Mouse (Mus musculus) heart, adult 2 months (tissue): ENCODE results near the gene Serinc4. TPM values are rescaled to one million over a fixed set of nuclear protein-coding genes. Genes with fewer than 3 reads are reported as not detected.
A peak's percentile ranks its signal among the peaks of the same experiment; 100 is the strongest.

ENCODE experiments used
- DNase-seq, 2 experiments: peaks; one replicate each; pipeline ENCODE4 v3.0.0; 2021
- H3K27ac ChIP-seq: fragments of 200-600 bp; 2 replicates; pipeline ENCODE4 v1.8.1; 2022
- H3K27me3 ChIP-seq: fragments of 200-500 bp; 2 replicates; pipeline ENCODE4 v1.6.1; 2012; ENCODE audit warnings: mild to moderate bottlenecking, low read length, inconsistent platforms, mixed read lengths; ENCODE audit not compliant: control insufficient read depth, insufficient read depth
- H3K36me3 ChIP-seq: fragments of 200-500 bp; 2 replicates; pipeline ENCODE4 v1.6.1; 2012; ENCODE audit warnings: low read length, inconsistent platforms; ENCODE audit not compliant: control insufficient read depth, insufficient read depth
- H3K4me1 ChIP-seq: fragments of 200-500 bp; 2 replicates; pipeline ENCODE4 v1.6.1; 2011; ENCODE audit warnings: low read length; ENCODE audit not compliant: control insufficient read depth, insufficient read depth
- H3K4me3 ChIP-seq: fragments of 200-600 bp; 2 replicates; pipeline ENCODE4 v1.8.1; 2022
- H3K79me2 ChIP-seq: fragments of 200-500 bp; replicated peaks from 2 replicates; pipeline ENCODE4 v1.6.1; 2012; ENCODE audit warnings: mild to moderate bottlenecking, inconsistent platforms, low read length, moderate library complexity, mixed read lengths; ENCODE audit not compliant: control insufficient read depth, insufficient read depth
- H3K9ac ChIP-seq: fragments of 200-500 bp; 2 replicates; pipeline ENCODE4 v1.6.1; 2012; ENCODE audit warnings: low read depth, mild to moderate bottlenecking, control low read depth, inconsistent platforms, low read length, mixed read lengths
- CTCF ChIP-seq: fragments of 200-600 bp; IDR thresholded peaks from 2 replicates; pipeline ENCODE4 v1.8.1; 2022; ENCODE audit warnings: antibody characterized with exemption, mild to moderate bottlenecking, moderate library complexity
- EP300 ChIP-seq: fragments of 200-500 bp; IDR thresholded peaks from 2 replicates; pipeline ENCODE4 v1.6.1; 2011; ENCODE audit warnings: low read depth, low read length, control low read depth; ENCODE audit not compliant: insufficient read depth
- POLR2A ChIP-seq: fragments of 200-500 bp; IDR thresholded peaks from 2 replicates; pipeline ENCODE4 v1.6.1; 2011; ENCODE audit warnings: mild to moderate bottlenecking, low read depth, low read length, control low read depth; ENCODE audit not compliant: insufficient read depth
- WGBS: fragments of 180-500 bp; shearing (Covaris S2); methylation state at CpG from one replicate; pipeline ENCODE4 v1.1.7; 2018; 5-methylcytosine and 5-hydroxymethylcytosine counted together
- intact Hi-C: fragments of 180-260 bp; cut with DNase I; formaldehyde crosslinking; loops from one replicate; pipeline ENCODE4 v1.15.1; 2025
- microRNA-seq, 2 experiments: library from miRNA; unstranded; fragments of <30 nt; microRNA quantifications; one replicate each; pipeline ENCODE4 v1.2.0; 2021
- polyA plus RNA-seq: library from polyadenylated mRNA; depleted of rRNA; stranded (reverse); fragments of >200 nt; gene quantifications from 2 replicates; pipeline ENCODE4 v1.2.3, GENCODE M21; 2012; rRNA removed
- total RNA-seq, 2 experiments: library from RNA; stranded (reverse); gene quantifications; 2 replicates each; pipeline ENCODE4 v1.2.3; 2021

Serinc4 gene
- total and polyA plus RNA-seq, 3 experiments, result 0.21 TPM; not detected in 2

DNA sequence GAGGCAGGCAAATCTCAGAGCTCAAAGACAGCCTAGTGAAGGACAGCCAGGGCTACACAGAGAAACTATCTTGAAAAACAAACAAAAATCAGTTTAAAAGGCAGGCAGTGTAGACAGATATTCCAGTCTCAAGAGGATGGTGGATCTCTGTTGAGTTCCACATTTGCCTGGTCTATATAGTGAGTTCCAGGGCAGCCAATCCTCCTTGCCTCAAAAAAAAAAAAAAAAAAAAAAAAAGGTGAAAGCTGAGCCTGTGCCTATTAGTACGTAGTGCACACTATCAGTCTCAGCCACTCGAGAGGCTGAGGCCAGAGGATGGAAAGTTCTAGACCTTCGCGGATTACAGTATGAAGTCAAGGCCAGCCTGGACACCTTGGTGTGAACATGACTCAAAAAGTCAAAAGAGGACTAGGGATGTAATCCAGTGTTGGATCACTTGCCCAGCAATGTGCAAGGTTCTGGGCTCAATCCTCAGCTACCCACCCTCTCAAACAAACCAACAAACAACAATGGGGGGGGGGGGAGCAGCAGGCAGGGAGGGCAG is 43.7 kb downstream of the Serinc4 start:
- TF ChIP-seq CTCF (no peak), POLR2A (no peak), EP300 (no peak)
- Histone ChIP-seq H3K4me1 (peaks cover 7% of the 10 kb centered on the region), H3K9ac (peak overlapping the region; percentile 81), H3K4me3 (peak overlapping the region; percentile 96), H3K79me2 (no peaks in the 10 kb centered on the region), H3K27me3 (no peaks in the 10 kb centered on the region), H3K36me3 (peaks cover 27% of the 10 kb centered on the region), H3K27ac (peak overlapping the region; percentile 96)
- no peak for DNase-seq
- intact Hi-C loops, result loop anchor here (2.0 to 5.0 kb wide), 3 partner anchors 36 to 141 kb away; partner anchors contain the start of genes Serf2 and Trp53bp1
- WGBS, result 0% methylated on average over 4 of the region's 4 CpGs

DNA sequence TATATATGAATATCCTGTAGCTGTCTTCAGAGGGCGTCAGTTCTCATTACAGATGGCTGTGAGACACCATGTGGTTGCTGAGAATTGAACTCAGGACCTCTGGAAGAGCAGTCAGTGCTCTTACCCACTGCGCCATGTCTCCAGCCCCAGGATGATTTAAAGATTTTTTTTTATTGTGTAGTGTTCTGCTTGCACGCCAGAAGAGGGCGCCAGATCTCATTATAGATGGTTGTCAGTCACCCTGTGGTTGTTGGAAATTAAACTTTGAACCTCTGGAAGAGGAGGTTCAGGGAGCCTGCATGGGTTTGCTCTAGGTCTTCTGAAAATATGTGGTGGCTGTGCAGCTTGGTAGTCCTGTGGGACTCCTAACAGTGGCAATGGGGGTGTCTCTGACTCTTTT is 48.4 kb downstream of the Serinc4 start:
- peak; percentile 31 to 45 for DNase-seq
- TF ChIP-seq EP300 (no peak), CTCF (peak; percentile 73)
- Histone ChIP-seq H3K4me3 (no peak overlapping the region), H3K27ac (no peak overlapping the region), H3K36me3 (no peaks in the 10 kb centered on the region), H3K27me3 (no peaks in the 10 kb centered on the region), H3K4me1 (peaks cover 1% of the 10 kb centered on the region; the same call in 1 of the 2 replicates), H3K9ac (no peak overlapping the region), H3K79me2 (no peaks in the 10 kb centered on the region)
- 45% methylated on average over 4 of the region's 4 CpGs for WGBS
- intact Hi-C loops, result no loop called here

DNA sequence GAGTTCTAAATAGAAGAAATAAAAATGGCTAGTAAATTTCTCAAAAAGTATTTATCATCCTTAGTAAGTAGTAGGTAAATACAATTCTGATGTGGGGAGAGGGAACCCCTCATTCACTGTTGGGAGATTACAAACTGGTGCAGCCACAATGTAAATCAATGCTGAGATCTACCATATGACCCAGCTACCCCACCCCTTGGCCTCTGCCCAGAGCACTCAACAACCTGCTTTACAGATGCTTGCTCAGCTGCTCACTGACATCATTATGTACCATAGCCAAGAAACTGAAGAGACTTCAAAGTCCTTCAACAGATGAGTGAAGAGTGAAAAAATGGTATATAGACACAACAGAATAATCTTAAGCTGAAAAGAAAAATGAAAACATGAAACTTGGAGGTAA is 53.3 kb downstream of the Serinc4 start:
- no peak overlapping the region for H3K4me3 ChIP-seq
- H3K27me3 ChIP-seq, result no peaks in the 10 kb centered on the region
- no peaks in the 10 kb centered on the region for H3K79me2 ChIP-seq
- DNase-seq, result no peak
- TF ChIP-seq POLR2A (no peak), CTCF (no peak), EP300 (no peak)
- no peak overlapping the region for H3K9ac ChIP-seq
- H3K4me1 ChIP-seq, result no peaks in the 10 kb centered on the region
- intact Hi-C loops, result no loop called here
- H3K36me3 ChIP-seq, result no peaks in the 10 kb centered on the region
- no peak overlapping the region for H3K27ac ChIP-seq

DNA sequence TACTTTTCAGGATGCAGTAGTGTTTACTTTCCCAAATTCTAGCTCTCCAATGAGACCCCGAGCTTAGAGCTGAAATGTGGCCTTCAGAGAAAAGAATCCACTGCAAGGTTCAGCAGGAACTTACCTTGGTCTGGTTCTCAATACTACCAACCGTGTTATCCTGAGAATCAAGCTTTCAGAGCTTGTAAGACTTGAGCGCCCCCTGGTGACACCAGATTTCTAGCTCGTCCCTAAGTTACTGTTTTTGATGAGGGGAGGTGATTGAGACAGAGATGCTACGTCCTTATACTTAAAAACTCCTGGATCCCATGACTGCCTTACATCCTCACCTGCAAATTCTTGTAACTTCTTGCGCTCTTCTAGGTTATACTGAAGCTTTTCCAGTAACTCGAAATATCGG is 60.0 kb downstream of the Serinc4 start:
- H3K4me3 ChIP-seq, result no peak overlapping the region
- DNase-seq, result peak; percentile 62 to 81
- H3K4me1 ChIP-seq, result no peaks in the 10 kb centered on the region
- no peaks in the 10 kb centered on the region for H3K36me3 ChIP-seq
- 18% methylated on average over 8 of the region's 8 CpGs for WGBS
- TF ChIP-seq EP300 (no peak), POLR2A (no peak), CTCF (peak; percentile 85)
- no peak overlapping the region for H3K9ac ChIP-seq
- intact Hi-C loops, result no loop called here
- H3K27ac ChIP-seq, result no peak overlapping the region
- no peaks in the 10 kb centered on the region for H3K79me2 ChIP-seq
- no peaks in the 10 kb centered on the region for H3K27me3 ChIP-seq

Small RNA genes within 50 kb of the gene (microRNA-seq; reads per million reads assigned to microRNA genes)
- 0 reads per million in 2 experiments for gene Gm22953

Other genes with a start within 250 kb of the Serinc4 start
- 10 to 100 TPM; 28.3 to 29.4 TPM for gene Trp53bp1, start 185.4 kb downstream of the Serinc4 start, total RNA-seq
- 13.0 and 25.6 TPM in 2 replicates for gene Trp53bp1, start 185.4 kb downstream of the Serinc4 start, polyA plus RNA-seq
- 1 to 10 TPM; 4.4 to 5.8 TPM for gene Map1a, start 167.2 kb downstream of the Serinc4 start, total RNA-seq
- 3.1 and 4.3 TPM in 2 replicates for gene Map1a, start 167.2 kb downstream of the Serinc4 start, polyA plus RNA-seq
- 10 to 100 TPM; 85.1 to 93.6 TPM for gene Ppip5k1, start 101.4 kb downstream of the Serinc4 start, total RNA-seq
- 44.3 and 65.0 TPM in 2 replicates for gene Ppip5k1, start 101.4 kb downstream of the Serinc4 start, polyA plus RNA-seq
- 1 to 10 TPM; 1.0 to 2.1 TPM for gene Ckmt1, start 99.1 kb downstream of the Serinc4 start, total RNA-seq
- 4.7 and 5.3 TPM in 2 replicates for gene Ckmt1, start 99.1 kb downstream of the Serinc4 start, polyA plus RNA-seq
- gene Strc, start 69.6 kb downstream of the Serinc4 start, total RNA-seq, result not detected
- 0.09 and 0.10 TPM in 2 replicates for gene Strc, start 69.6 kb downstream of the Serinc4 start, polyA plus RNA-seq
- gene Pdia3, start 43.0 kb downstream of the Serinc4 start, total RNA-seq, result 100 to 1,000 TPM; 145 to 148 TPM
- 76.0 and 96.6 TPM in 2 replicates for gene Pdia3, start 43.0 kb downstream of the Serinc4 start, polyA plus RNA-seq
- gene Catsper2, start 43.0 kb downstream of the Serinc4 start, total RNA-seq, result 1 to 10 TPM; 3.8 to 4.2 TPM
- 3.4 and 4.3 TPM in 2 replicates for gene Catsper2, start 43.0 kb downstream of the Serinc4 start, polyA plus RNA-seq
- gene Ell3, start 12.5 kb downstream of the Serinc4 start, total RNA-seq, result under 1 TPM in 1 of 2 experiments, not detected in 1; 0.13 TPM
- 0.15 and 0.47 TPM in 2 replicates for gene Ell3, start 12.5 kb downstream of the Serinc4 start, polyA plus RNA-seq
- gene Serf2, start 7.6 kb downstream of the Serinc4 start, total RNA-seq, result 100 to 1,000 TPM; 369 to 415 TPM
- 339 and 340 TPM in 2 replicates for gene Serf2, start 7.6 kb downstream of the Serinc4 start, polyA plus RNA-seq
- 10 to 100 TPM; 19.8 to 23.5 TPM for gene Hypk, start 3.5 kb downstream of the Serinc4 start, total RNA-seq
- 10.4 and 19.4 TPM in 2 replicates for gene Hypk, start 3.5 kb downstream of the Serinc4 start, polyA plus RNA-seq
- gene Mfap1b, start 17.3 kb upstream of the Serinc4 start, total RNA-seq, result 10 to 100 TPM; 30.9 to 35.0 TPM
- 4.3 and 8.6 TPM in 2 replicates for gene Mfap1b, start 17.3 kb upstream of the Serinc4 start, polyA plus RNA-seq
- 10 to 100 TPM; 30.5 to 33.1 TPM for gene Mfap1a, start 49.9 kb upstream of the Serinc4 start, total RNA-seq
- gene Mfap1a, start 49.9 kb upstream of the Serinc4 start, polyA plus RNA-seq, result 5.0 and 10.9 TPM in 2 replicates
- 1 to 10 TPM; 2.9 to 3.0 TPM for gene Wdr76, start 49.9 kb upstream of the Serinc4 start, total RNA-seq
- 1.2 and 2.0 TPM in 2 replicates for gene Wdr76, start 49.9 kb upstream of the Serinc4 start, polyA plus RNA-seq